Mouse (Mus musculus) forebrain, embryonic 16.5 days (tissue): ENCODE results near the gene Prok2. TPM values are rescaled to one million over a fixed set of nuclear protein-coding genes. Genes with fewer than 3 reads are reported as not detected.

Source experiments
- ATAC-seq: fragments of 200-750 bp; cut with Nextera tagmentation; 2 replicates; pipeline ENCODE4 v1.8.0; 2017; ENCODE audit warnings: mild to moderate bottlenecking, moderate library complexity
- H3K27ac ChIP-seq: fragments of 300-500 bp; sonication (generic); 2 replicates; pipeline ENCODE4 v1.5.1; 2014; ENCODE audit warnings: low read length, control low read depth
- H3K27me3 ChIP-seq: fragments of 300-500 bp; sonication (generic); replicated peaks from 2 replicates; pipeline ENCODE4 v1.6.1; 2014; ENCODE audit warnings: low read length; ENCODE audit not compliant: control insufficient read depth, insufficient read depth
- H3K36me3 ChIP-seq: fragments of 300-500 bp; sonication (generic); 2 replicates; pipeline ENCODE4 v1.6.1; 2014; ENCODE audit not compliant: control insufficient read depth, insufficient read depth
- H3K4me1 ChIP-seq: fragments of 300-500 bp; sonication (generic); replicated peaks from 2 replicates; pipeline ENCODE4 v1.6.1; 2014; ENCODE audit warnings: low read length; ENCODE audit not compliant: control insufficient read depth, insufficient read depth
- H3K4me2 ChIP-seq: fragments of 300-500 bp; sonication (generic); 2 replicates; pipeline ENCODE4 v1.6.1; 2014; ENCODE audit warnings: mild to moderate bottlenecking, low read length, control low read depth
- H3K4me3 ChIP-seq: fragments of 300-500 bp; sonication (generic); replicated peaks from 2 replicates; pipeline ENCODE4 v1.5.1; 2014; ENCODE audit warnings: mild to moderate bottlenecking, low read length, control low read depth
- H3K9ac ChIP-seq: fragments of 300-500 bp; sonication (generic); replicated peaks from 2 replicates; pipeline ENCODE4 v1.6.1; 2014; ENCODE audit warnings: low read depth, low read length, control low read depth
- H3K9me3 ChIP-seq: fragments of 300-500 bp; sonication (generic); 2 replicates; pipeline ENCODE4 v1.6.1; 2016; ENCODE audit warnings: low read length; ENCODE audit not compliant: control insufficient read depth
- WGBS: fragments of 180-500 bp; shearing (Covaris S2); extraction: QIAGEN DNeasy Blood & Tissue Kit; methylation state at CpG from one replicate; pipeline ENCODE4 v1.1.7; 2014; 5-methylcytosine and 5-hydroxymethylcytosine counted together
- polyA plus RNA-seq: library from polyadenylated mRNA; unstranded; fragments of >200 nt; fragmentation: Nextera tagmentation; extraction: Ambion mirVana; gene quantifications from 2 replicates; pipeline ENCODE4 v1.2.1, GENCODE M21; 2015

Gene Prok2
- polyA plus RNA-seq, 1 experiment from 2014 or later: 3.7 TPM

DNA sequence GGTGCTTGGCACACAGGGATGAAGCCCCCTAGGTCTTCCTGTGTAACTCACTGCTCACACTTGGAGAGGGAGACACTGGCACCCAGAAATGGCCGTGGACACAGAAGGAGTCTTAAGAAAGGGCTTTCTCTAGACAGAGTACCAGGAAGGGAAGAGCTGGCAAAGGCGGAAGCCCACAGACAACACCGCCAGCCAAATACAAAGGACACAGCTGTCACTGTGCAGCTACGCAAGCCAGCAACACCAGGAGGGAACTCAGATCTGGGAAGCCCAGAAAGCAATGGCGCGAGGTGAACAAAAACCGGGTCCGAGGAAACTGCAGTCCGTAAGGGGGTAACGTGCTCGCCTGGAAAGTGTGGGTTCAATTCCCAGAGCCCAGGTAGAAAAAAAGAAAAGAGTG is 48.1 kb downstream of the Prok2 start:
- 0 out of 2 replicates have a peak overlapping the region, but pooled peaks have one; percentile 4 for H3K27ac ChIP-seq
- ATAC-seq: peak; percentile 76; the same call in 1 of the 2 replicates

DNA sequence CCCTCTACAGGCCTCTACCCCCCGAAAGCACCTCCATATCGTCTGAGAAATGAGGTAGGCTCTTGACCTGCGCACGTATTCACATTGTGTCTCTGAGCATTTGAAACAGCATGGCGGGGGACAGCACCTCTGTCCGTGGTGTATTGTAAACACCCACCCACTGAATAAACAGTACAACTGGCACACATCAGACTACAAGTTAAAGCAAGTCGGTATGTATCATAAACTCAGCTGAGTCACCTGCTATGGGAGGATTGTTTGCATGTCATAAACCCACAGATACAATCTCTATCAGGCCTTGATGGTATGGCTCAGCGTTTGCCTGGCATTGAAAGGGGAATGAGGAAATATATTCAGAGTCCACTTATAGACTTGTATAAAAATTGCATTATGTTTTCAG is 48.9 kb downstream of the Prok2 start:
- no peaks in the 10 kb centered on the region for H3K9me3 ChIP-seq
- H3K4me1 ChIP-seq: peaks cover 9% of the 10 kb centered on the region
- H3K9ac ChIP-seq: no peak overlapping the region
- no peak for ATAC-seq
- H3K27me3 ChIP-seq: no peaks in the 10 kb centered on the region
- no peak overlapping the region for H3K4me3 ChIP-seq
- H3K36me3 ChIP-seq: no peaks in the 10 kb centered on the region
- H3K4me2 ChIP-seq: no peak overlapping the region
- H3K27ac ChIP-seq: no peak overlapping the region
- WGBS: 88% methylated on average over 8 of the region's 8 CpGs

More for the DNA sequence above, 48.1 kb downstream of the Prok2 start:
- Histone ChIP-seq H3K9me3 (no peaks in the 10 kb centered on the region), H3K4me3 (no peak overlapping the region), H3K9ac (no peak overlapping the region), H3K27me3 (no peaks in the 10 kb centered on the region), H3K4me1 (peaks cover 9% of the 10 kb centered on the region), H3K4me2 (no peak overlapping the region), H3K36me3 (no peaks in the 10 kb centered on the region)
- WGBS: 51% methylated on average over 11 of the region's 11 CpGs

DNA sequence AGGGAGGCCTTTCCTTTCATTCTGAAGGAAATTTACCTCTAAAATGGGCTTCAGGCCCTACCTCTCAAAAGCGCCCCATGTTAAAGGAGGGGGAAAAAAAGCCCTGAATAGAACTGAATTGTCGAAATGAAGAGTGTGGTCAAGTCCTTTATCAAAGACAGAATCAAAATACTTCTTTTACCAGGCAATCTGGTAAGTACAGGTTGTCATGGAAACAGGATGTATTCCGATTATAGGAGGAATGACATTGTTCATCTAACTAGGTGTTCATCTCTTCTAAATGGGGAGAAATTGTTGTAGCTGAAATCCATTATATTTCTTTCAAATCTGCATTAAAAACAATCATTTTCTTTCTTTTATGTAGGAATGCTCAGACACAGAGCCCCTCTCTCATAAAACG is 51.7 kb downstream of the Prok2 start:
- H3K4me1 ChIP-seq: peaks cover 26% of the 10 kb centered on the region
- 47% methylated on average over 4 of the region's 4 CpGs for WGBS
- no peaks in the 10 kb centered on the region for H3K36me3 ChIP-seq
- no peak overlapping the region for H3K9ac ChIP-seq
- no peak overlapping the region for H3K4me3 ChIP-seq
- H3K4me2 ChIP-seq: no peak overlapping the region
- H3K27me3 ChIP-seq: no peaks in the 10 kb centered on the region
- H3K9me3 ChIP-seq: no peaks in the 10 kb centered on the region
- no peak for ATAC-seq
- no peak overlapping the region for H3K27ac ChIP-seq

DNA sequence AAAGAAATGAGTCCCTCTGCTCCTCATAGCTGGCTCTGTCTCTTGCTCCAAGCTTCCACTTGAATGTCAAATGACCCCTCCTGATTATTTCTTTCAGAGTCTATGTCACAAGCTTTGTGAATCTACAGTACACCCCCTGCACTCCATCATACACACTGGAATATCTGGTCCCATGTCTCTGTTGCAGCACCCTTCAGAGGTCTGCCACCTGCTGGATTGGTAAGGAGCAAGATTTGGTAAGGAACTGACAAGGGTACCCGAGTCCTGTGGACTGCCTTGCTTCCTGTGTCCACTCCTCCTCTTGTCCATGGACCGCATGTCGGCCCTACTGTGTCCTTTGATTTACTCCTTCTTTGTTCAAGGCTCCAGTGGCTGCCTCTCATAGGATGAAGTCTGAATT is 54.4 kb downstream of the Prok2 start:
- H3K4me1 ChIP-seq: peaks cover 42% of the 10 kb centered on the region
- 69% methylated on average over 3 of the region's 3 CpGs for WGBS
- H3K4me2 ChIP-seq: no peak overlapping the region
- no peak overlapping the region for H3K9ac ChIP-seq
- H3K4me3 ChIP-seq: no peak overlapping the region
- H3K36me3 ChIP-seq: no peaks in the 10 kb centered on the region
- H3K27ac ChIP-seq: no peak overlapping the region
- no peak for ATAC-seq
- no peaks in the 10 kb centered on the region for H3K9me3 ChIP-seq
- no peaks in the 10 kb centered on the region for H3K27me3 ChIP-seq

DNA sequence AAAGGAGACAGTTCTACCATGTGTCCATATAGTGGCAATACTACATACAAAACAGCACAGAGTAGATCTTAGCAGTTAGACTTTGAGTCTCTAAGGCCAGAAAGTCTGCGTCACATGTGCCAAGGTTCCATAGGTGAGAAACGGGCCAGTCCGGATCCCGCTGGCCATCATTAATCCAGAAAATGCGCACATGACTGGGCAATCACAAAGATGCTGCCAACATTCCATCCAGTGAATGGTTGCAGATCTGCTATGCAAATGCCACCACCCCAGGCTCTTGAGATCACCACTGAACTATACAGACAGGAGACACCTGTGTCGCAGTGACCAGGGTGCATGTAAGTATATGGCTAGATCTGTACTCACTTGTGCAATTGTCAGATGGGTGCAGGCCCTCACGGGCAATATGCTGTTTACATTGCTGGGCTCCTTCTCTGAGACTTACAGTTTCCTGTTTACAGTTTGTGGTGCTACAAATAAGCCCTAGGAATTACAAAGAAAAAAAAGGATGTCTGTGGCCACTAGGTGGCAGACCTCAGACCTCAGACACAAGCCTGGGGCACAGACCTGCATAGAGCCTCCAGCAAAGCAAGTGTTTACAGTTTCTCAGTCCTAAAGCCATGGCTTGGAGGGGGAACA is 55.6 kb downstream of the Prok2 start:
- WGBS: 28% methylated on average over 7 of the region's 7 CpGs
- ATAC-seq: peak; percentile 22

DNA sequence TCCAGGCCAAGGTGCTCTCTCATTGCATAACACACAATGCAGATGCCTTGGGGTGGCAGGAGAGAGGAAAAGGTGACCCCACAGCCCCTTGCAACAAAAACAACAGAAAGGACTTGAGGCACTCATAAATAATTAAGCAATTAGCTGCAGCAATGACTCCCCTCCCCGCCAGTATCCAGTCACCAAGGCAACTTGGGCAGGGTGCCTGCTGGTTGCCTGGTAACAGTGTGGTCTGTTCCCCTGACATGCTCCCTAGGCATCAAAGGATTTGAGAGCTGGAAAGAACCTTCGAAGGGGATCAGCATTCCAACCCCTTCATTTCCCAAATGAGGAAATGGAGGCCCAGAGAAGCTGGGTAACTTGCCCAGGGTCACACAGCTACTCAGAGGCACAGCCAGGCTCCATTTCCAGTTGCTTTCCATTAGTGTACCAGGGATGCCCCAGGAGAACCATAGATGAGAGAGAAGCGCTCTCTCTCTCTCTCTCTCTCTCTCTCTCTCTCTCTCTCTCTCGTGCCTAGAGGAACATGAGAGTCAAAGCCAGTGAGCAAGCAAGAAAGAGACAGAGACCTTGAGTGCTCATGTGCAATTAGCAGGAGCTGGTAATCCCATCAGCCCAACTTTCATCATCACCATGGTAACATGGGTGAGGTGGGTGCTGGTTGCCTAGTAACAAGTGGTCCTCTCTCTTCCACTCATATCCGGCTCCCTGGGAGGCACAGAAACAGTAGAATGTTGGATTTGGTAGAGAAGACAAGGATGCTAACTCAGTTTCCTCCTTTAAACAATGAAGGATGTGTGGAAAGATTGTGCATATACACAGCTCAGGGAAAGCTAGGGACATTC is 56.5 kb downstream of the Prok2 start:
- peak; percentile 84 for ATAC-seq

More for the DNA sequence above, 55.6 kb downstream of the Prok2 start:
- H3K4me2 ChIP-seq: no peak overlapping the region
- H3K27ac ChIP-seq: peak overlapping the region; percentile 87
- H3K36me3 ChIP-seq: no peaks in the 10 kb centered on the region
- H3K27me3 ChIP-seq: no peaks in the 10 kb centered on the region
- H3K9me3 ChIP-seq: no peaks in the 10 kb centered on the region
- H3K4me1 ChIP-seq: peaks cover 46% of the 10 kb centered on the region
- H3K9ac ChIP-seq: no peak overlapping the region
- H3K4me3 ChIP-seq: no peak overlapping the region

DNA sequence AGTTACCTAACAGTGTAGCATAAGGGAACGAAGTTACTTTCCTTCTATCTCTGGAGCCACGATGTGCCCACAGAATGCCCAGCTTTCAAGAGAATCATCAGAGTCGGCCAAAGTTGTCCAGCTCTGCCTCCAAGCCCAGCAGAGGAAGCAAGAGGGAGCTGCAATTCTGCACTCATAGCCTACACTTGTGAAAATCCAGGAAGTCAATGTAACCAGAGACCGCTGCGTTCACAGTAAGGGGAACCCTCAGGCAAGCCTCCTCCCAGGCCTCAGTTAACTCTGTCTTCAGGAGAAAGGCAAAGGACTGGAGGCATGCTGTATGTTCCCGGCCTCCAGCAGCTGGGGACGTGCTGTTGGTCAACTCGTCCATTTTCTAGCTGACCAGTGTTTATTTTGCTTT is 58.9 kb downstream of the Prok2 start:
- peaks cover 54% of the 10 kb centered on the region for H3K4me1 ChIP-seq
- no peaks in the 10 kb centered on the region for H3K27me3 ChIP-seq
- no peak overlapping the region; the same call in 1 of the 2 replicates for H3K9ac ChIP-seq
- no peak overlapping the region for H3K27ac ChIP-seq
- peak overlapping the region; percentile 75 for H3K4me3 ChIP-seq
- H3K9me3 ChIP-seq: no peaks in the 10 kb centered on the region
- H3K4me2 ChIP-seq: peak overlapping the region; percentile 92
- no peaks in the 10 kb centered on the region for H3K36me3 ChIP-seq
- ATAC-seq: no peak
- WGBS: 50% methylated on average over 8 of the region's 8 CpGs

More for the DNA sequence above, 56.5 kb downstream of the Prok2 start:
- Histone ChIP-seq H3K27me3 (no peaks in the 10 kb centered on the region), H3K4me2 (peak overlapping the region; percentile 31), H3K4me1 (peaks cover 53% of the 10 kb centered on the region), H3K9me3 (no peaks in the 10 kb centered on the region), H3K27ac (peak overlapping the region; percentile 87), H3K36me3 (no peaks in the 10 kb centered on the region), H3K4me3 (no peak overlapping the region), H3K9ac (no peak overlapping the region)
- WGBS: 18% methylated on average over 4 of the region's 5 CpGs

DNA sequence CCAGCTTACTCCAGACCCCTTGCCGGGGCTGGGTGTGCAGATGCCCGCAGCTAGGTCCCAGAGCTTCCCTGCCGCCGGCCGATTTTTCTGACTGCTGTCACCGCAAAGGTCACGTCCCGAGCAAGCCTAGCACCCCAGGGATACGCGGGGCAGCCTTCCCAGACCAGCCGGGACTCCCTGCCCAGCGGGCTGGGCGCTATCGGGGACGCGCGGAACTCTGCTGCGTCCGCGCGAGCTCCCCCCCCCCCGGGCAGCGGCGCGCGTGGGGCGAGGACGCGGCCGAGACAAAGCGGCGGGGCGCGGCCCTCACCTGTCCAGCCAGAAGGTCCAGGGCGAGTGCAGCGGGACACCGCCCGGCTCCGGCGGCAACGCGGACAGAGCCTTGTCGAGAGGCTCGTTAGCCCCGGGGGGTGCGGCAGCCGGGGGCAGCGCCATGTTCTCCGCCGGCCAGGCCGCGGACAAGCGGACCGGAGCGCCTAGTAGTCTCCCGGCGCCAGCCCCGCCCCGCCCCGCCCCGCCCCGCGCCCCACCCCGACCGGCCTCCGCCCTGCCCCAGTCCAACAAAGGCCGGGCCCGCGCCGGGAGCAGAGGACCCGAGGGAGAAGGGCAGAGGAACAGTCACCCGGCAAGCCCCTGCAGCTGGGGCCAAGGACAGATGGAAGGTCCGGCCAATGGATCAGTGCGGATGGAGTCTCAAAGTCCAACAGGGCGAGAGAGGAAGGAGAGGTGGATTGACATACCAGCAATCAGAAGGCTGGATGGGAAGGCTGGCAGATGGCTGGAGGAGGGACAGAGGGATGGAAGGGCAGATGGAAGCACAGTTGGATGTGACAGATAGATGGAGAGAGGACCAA is 59.6 kb downstream of the Prok2 start, which contains the start of the genes Eif4e3 and Gm20696:
Gene Eif4e3 (minus strand): TSS at position 454 of the 854 bp plus-strand sequence.
Gene Gm20696 (minus strand): TSS at position 480 of the 854 bp plus-strand sequence.
- Histone ChIP-seq H3K4me1 (peaks cover 54% of the 10 kb centered on the region), H3K27me3 (no peaks in the 10 kb centered on the region), H3K4me2 (peak within 1 kb of the TSS; percentile 92), H3K36me3 (no peaks in the 10 kb centered on the region), H3K9me3 (no peaks in the 10 kb centered on the region), H3K27ac (peak within 1 kb of the TSS; percentile 20; the same call in 1 of the 2 replicates), H3K4me3 (peak within 1 kb of the TSS; percentile 75), H3K9ac (peak within 1 kb of the TSS; percentile 91)
- peak; percentile 26; the same call in 1 of the 2 replicates for ATAC-seq
- under 1% methylated on average over 47 of the region's 75 CpGs for WGBS
